Mouse (Mus musculus) forebrain, postnatal 0 days (tissue): ENCODE data around the gene Ttc30a1. TPM values are rescaled to one million over a fixed set of nuclear protein-coding genes. Genes with fewer than 3 reads are reported as not detected.
A peak's percentile ranks its signal among the peaks of the same experiment; 100 is the strongest.
"Not testable (repeated sequence)": the region's sequence is repeated elsewhere in the genome, so short reads cannot be mapped to it uniquely, and the experiment has no call there.

Source experiments
- ATAC-seq: fragments of 200-750 bp; cut with Nextera tagmentation; 2 replicates; pipeline ENCODE4 v1.8.0; 2017; ENCODE audit warnings: mild to moderate bottlenecking, moderate library complexity
- DNase-seq: peaks from one replicate; pipeline ENCODE4 v3.0.0-alpha.2; 2015
- H3K27ac ChIP-seq: fragments of 300-500 bp; sonication (generic); 2 replicates; pipeline ENCODE4 v1.5.1; 2014; ENCODE audit warnings: low read depth, mild to moderate bottlenecking, antibody characterized with exemption, low read length, moderate library complexity, mixed read lengths
- H3K27me3 ChIP-seq: fragments of 300-500 bp; sonication (generic); 2 replicates; pipeline ENCODE4 v1.6.1; 2014; ENCODE audit warnings: mild to moderate bottlenecking, low read length, mixed read lengths; ENCODE audit not compliant: insufficient read depth
- H3K36me3 ChIP-seq: fragments of 300-500 bp; sonication (generic); 2 replicates; pipeline ENCODE4 v1.6.1; 2014; ENCODE audit warnings: mild to moderate bottlenecking, moderate library complexity; ENCODE audit not compliant: insufficient read depth
- H3K4me1 ChIP-seq: fragments of 300-500 bp; sonication (generic); 2 replicates; pipeline ENCODE4 v1.6.1; 2014; ENCODE audit warnings: antibody characterized with exemption; ENCODE audit not compliant: insufficient read depth
- H3K4me2 ChIP-seq: fragments of 300-500 bp; sonication (generic); 2 replicates; pipeline ENCODE4 v1.6.1; 2014; ENCODE audit warnings: low read depth, mild to moderate bottlenecking, moderate library complexity
- H3K4me3 ChIP-seq: fragments of 300-500 bp; sonication (generic); 2 replicates; pipeline ENCODE4 v1.5.1; 2014; ENCODE audit warnings: low read depth, low read length, mixed read lengths
- H3K9ac ChIP-seq: fragments of 300-500 bp; sonication (generic); 2 replicates; pipeline ENCODE4 v1.6.1; 2014; ENCODE audit warnings: mild to moderate bottlenecking
- H3K9me3 ChIP-seq: fragments of 300-500 bp; sonication (generic); 2 replicates; pipeline ENCODE4 v1.6.1; 2016; ENCODE audit warnings: low read length
- CTCF ChIP-seq: sonication (generic); IDR thresholded peaks from 2 replicates; pipeline ENCODE4 v1.5.1; 2016; ENCODE audit warnings: antibody characterized with exemption, control low read depth, low read depth
- WGBS: fragments of 180-500 bp; shearing (Covaris S2); extraction: QIAGEN DNeasy Blood & Tissue Kit; methylation state at CpG from one replicate; pipeline ENCODE4 v1.1.7; 2014; 5-methylcytosine and 5-hydroxymethylcytosine counted together
- polyA plus RNA-seq: library from polyadenylated mRNA; unstranded; fragments of >200 nt; fragmentation: Nextera tagmentation; extraction: Ambion mirVana; gene quantifications from 2 replicates; pipeline ENCODE4 v1.2.1, GENCODE M21; 2015
- total RNA-seq: library from RNA; depleted of rRNA; stranded (reverse); fragments of >200 nt; gene quantifications from 2 replicates; pipeline ENCODE4 v1.2.3, GENCODE M21; 2014; rRNA removed

The Ttc30a1 gene
- 10.8 and 10.9 TPM in 2 replicates for total RNA-seq
- 3.9 and 4.8 TPM in 2 replicates for polyA plus RNA-seq

DNA sequence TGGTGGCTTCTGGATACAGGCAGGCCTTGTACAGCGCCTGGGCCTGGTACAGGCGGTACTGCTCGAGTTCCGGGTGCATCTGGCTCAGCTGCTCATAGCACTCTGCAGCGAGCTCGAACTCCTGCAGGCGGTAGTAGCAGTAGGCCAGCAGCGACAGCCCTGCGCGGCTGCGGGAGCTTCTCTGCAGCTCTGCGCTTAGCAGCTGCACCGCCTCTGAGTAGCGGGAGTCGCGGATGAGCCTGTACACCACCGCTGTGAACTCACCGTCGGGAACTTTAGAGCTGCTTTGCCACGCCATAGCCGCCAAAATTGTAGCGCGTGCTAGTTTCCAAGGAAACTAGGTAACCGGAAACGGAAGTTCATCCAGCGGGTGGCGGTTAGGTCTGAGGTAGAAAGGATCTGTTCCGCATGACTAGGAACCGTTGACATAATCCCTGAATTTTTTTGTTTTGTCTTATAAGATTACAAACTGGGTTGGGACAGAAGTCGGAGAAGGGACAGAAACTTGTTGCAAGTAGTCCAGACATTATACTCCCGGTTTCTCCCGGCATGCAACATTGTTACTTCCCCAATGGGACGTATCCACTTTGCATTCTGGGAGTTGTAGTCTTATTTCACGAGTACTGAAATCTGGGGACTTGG, at the start of gene Ttc30a1:
Gene Ttc30a1, minus strand, starts transcription at position 528 of the 642 bp plus-strand sequence.
- H3K4me1 ChIP-seq, H3K9me3 ChIP-seq, H3K36me3 ChIP-seq, H3K27me3 ChIP-seq: not testable (repeated sequence)
- DNase-seq (peak; percentile 95), ATAC-seq (peak; percentile 89)
- peak within 1 kb of the TSS; percentile 50 for H3K4me3 ChIP-seq
- 2% methylated on average over 25 of the region's 34 CpGs for whole genome bisulfite sequencing
- peak within 1 kb of the TSS; percentile 40; the same call in 1 of the 2 replicates for H3K27ac ChIP-seq
- peak within 1 kb of the TSS; percentile 60 for H3K4me2 ChIP-seq
- peak within 1 kb of the TSS; percentile 41; the same call in 1 of the 2 replicates for H3K9ac ChIP-seq

DNA sequence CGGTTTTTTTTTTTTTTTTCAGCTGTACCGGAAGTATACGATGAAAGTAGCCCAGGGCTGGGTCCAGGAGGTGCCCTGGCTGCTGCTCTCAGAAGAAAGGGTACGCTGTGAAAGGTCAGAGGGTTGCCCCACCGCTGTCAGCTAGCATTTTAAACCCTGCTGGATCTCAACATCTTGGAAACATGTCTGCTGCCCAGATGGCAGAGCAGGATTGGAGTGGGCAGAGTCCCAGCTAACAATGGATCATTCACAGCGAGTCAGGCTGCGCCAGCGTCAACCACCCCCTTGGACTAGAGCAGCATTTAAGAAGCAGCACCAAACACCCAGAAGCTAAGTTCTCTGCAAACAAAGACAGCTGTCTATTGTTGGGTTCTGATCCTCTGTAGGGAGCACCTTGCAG, 48.3 kb upstream of the Ttc30a1 start:
- TF ChIP-seq CTCF: no peak
- H3K27ac ChIP-seq: peak overlapping the region; percentile 84
- H3K9ac ChIP-seq: peak overlapping the region; percentile 50
- ATAC-seq: peak; percentile 82
- peaks cover 23% of the 10 kb centered on the region for H3K4me1 ChIP-seq
- no peaks in the 10 kb centered on the region for H3K27me3 ChIP-seq
- 12% methylated on average over 8 of the region's 8 CpGs for WGBS
- no peak overlapping the region for H3K4me3 ChIP-seq
- no peaks in the 10 kb centered on the region for H3K36me3 ChIP-seq
- peak; percentile 78 for DNase-seq
- H3K4me2 ChIP-seq: peak overlapping the region; percentile 45
- H3K9me3 ChIP-seq: no peaks in the 10 kb centered on the region

DNA sequence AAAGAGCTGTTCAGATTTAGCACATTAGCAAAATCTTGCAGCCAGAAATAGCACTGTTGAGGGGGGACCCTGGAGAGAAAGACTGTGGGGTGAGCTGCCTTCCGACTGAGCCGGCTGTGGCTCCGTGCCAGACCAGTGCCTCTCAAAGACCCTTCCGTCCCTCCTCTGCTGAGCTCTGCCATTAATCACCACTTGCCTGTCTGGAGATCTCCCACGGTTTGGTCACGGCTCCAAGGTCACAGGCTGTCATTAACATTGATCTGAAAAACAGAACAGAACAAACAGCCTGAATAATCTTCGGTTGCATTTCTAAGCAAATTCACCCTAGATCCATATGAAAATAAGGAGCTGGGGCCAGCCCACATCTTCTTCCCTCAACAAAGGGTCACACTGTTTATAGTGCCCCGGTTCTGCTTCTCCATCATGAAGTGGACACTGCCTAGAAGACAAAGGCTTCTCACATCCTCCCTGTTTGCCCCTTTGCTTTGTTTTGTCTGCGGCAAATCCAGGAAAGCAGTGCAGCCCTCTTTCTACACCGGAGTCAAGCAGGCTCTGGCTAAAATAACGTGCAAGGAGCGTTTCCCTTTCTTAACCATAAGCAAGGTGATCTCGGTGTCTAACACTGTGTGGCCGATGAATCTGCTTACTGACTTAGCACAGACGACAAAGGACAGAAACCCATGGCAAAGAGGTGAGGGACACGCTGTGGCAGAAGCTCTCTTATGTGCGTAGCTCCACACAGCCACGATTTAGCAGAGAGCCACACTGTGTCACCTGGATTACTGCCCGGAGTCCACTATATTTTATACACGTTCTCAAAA, 47.5 kb upstream of the Ttc30a1 start:
- Histone ChIP-seq H3K4me1 (peaks cover 23% of the 10 kb centered on the region), H3K27ac (peak overlapping the region; percentile 84), H3K9me3 (no peaks in the 10 kb centered on the region), H3K27me3 (no peaks in the 10 kb centered on the region), H3K36me3 (no peaks in the 10 kb centered on the region), H3K4me3 (0 out of 2 replicates have a peak overlapping the region, but pooled peaks have one; percentile 9), H3K4me2 (peak overlapping the region; percentile 45), H3K9ac (peak overlapping the region; percentile 50)
- no peak for TF ChIP-seq CTCF
- DNase-seq (peak; percentile 76), ATAC-seq (peak; percentile 83)
- WGBS: 15% methylated on average over 20 of the region's 20 CpGs

GRCm38 (mm10) chr2:76016890-76017289, 35.1 kb upstream of the Ttc30a1 start:
- DNase-seq (peak; percentile 35), ATAC-seq (peak; percentile 71; the same call in 1 of the 2 replicates)
- Histone ChIP-seq H3K4me1 (no peaks in the 10 kb centered on the region), H3K4me2 (no peak overlapping the region), H3K4me3 (no peak overlapping the region), H3K27me3 (no peaks in the 10 kb centered on the region), H3K9me3 (no peaks in the 10 kb centered on the region), H3K27ac (no peak overlapping the region), H3K36me3 (no peaks in the 10 kb centered on the region), H3K9ac (no peak overlapping the region)
- no peak for TF ChIP-seq CTCF
- 5% methylated on average over 7 of the region's 7 CpGs for WGBS

DNA sequence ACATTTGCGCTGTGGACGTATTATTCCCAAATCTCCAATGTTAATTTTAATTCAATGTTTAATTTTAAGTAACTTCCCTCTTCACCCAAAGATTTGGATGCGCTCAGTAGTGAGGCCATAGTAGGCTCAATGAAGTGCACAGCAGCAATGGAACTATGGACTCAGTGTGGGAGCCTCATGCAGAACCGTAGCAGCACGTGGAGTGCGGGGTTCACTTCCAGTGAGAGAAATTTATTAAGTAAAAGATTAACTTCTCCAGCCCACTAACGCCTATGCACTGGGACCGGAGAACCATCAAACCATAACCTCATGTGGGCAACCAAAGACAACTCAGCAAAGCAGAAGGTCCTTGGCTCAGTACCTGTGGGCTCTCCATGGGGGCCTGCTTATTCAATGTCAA, 34.4 kb upstream of the Ttc30a1 start:
- H3K27me3 ChIP-seq: no peaks in the 10 kb centered on the region

DNA sequence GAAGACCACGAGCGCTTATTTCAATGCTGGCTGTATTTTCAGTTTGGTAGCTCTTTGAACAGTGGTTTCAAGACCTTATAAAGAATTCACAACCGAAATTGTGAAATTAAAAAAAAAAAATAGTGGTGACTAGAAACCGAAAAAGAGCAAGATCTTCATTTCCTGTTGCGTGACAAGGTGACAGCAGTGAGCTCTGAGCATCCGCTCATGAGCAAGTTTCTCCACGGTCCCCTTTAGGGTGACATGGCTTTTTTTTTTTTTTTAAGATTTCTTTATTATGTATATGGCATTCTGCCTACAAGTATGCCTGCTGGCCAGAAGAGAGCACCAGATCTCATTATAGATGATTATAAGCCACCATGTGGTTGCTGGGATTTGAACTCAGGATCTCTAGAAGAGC, 33.7 kb upstream of the Ttc30a1 start:
- WGBS: 92% methylated on average over 7 of the region's 7 CpGs
- H3K9me3 ChIP-seq: no peaks in the 10 kb centered on the region
- H3K4me2 ChIP-seq: no peak overlapping the region
- no peak for TF ChIP-seq CTCF
- H3K27me3 ChIP-seq: no peaks in the 10 kb centered on the region
- DNase-seq (no peak), ATAC-seq (no peak)
- no peak overlapping the region for H3K4me3 ChIP-seq
- H3K4me1 ChIP-seq: no peaks in the 10 kb centered on the region
- no peak overlapping the region for H3K27ac ChIP-seq
- no peak overlapping the region for H3K9ac ChIP-seq
- no peaks in the 10 kb centered on the region for H3K36me3 ChIP-seq

More for the DNA sequence above, 34.4 kb upstream of the Ttc30a1 start:
- Histone ChIP-seq H3K4me1 (no peaks in the 10 kb centered on the region), H3K27ac (no peak overlapping the region), H3K4me3 (no peak overlapping the region), H3K36me3 (no peaks in the 10 kb centered on the region), H3K9me3 (no peaks in the 10 kb centered on the region), H3K4me2 (no peak overlapping the region), H3K9ac (no peak overlapping the region)
- DNase-seq: no peak
- 78% methylated on average over 8 of the region's 8 CpGs for WGBS
- no peak for TF ChIP-seq CTCF
- ATAC-seq: no peak

- no peak for DNase-seq
- no peak overlapping the region for H3K27ac ChIP-seq
- no peaks in the 10 kb centered on the region for H3K9me3 ChIP-seq
- H3K4me2 ChIP-seq: no peak overlapping the region
- no peak for ATAC-seq
- no peaks in the 10 kb centered on the region for H3K27me3 ChIP-seq
- H3K9ac ChIP-seq: no peak overlapping the region
- TF ChIP-seq CTCF: no peak
- 90% methylated on average over 3 of the region's 3 CpGs for WGBS
- H3K4me3 ChIP-seq: no peak overlapping the region
- no peaks in the 10 kb centered on the region for H3K36me3 ChIP-seq
- no peaks in the 10 kb centered on the region for H3K4me1 ChIP-seq
These were observed 32.9 kb upstream of the Ttc30a1 start for GRCm38 (mm10) chr2:76014659-76015058.
